Mouse (Mus musculus): ENCODE measurements around the gene Camta1. TPM values are rescaled to one million over a fixed set of nuclear protein-coding genes. Genes with fewer than 3 reads are reported as not detected.

The Camta1 gene
- polyA plus RNA-seq, 3 experiments from 2014 or later, result 39.6 to 58.9 (median 48.7) TPM

GRCm38 (mm10) chr4:151860441-151861331 is 990 bp downstream of the Camta1 start:
- no peak for ATAC-seq

- no peak for ATAC-seq
These were observed 2.4 kb downstream of the Camta1 start for GRCm38 (mm10) chr4:151859275-151859674.

GRCm38 (mm10) chr4:151853949-151854348 is 7.7 kb downstream of the Camta1 start:
- ATAC-seq, result no peak

GRCm38 (mm10) chr4:151851179-151851578 is 10.5 kb downstream of the Camta1 start:
- peak; percentile 64 for ATAC-seq

- no peak for ATAC-seq
These were observed 19.1 kb downstream of the Camta1 start for GRCm38 (mm10) chr4:151842591-151842990.

GRCm38 (mm10) chr4:151838518-151838917 is 23.2 kb downstream of the Camta1 start:
- no peak for ATAC-seq

- no peak for ATAC-seq
These were observed 25.8 kb downstream of the Camta1 start for GRCm38 (mm10) chr4:151835860-151836259.

GRCm38 (mm10) chr4:151834536-151834935 is 27.1 kb downstream of the Camta1 start:
- no peak for ATAC-seq

- ATAC-seq, result no peak
These were observed 27.7 kb downstream of the Camta1 start for GRCm38 (mm10) chr4:151833940-151834449.

GRCm38 (mm10) chr4:151827840-151828239 is 33.8 kb downstream of the Camta1 start:
- no peak for ATAC-seq

- no peak for ATAC-seq
These were observed 34.3 kb downstream of the Camta1 start for GRCm38 (mm10) chr4:151827356-151827755.

- ATAC-seq, result no peak
These were observed 37.7 kb downstream of the Camta1 start for GRCm38 (mm10) chr4:151823963-151824362.

GRCm38 (mm10) chr4:151822986-151823385 is 38.7 kb downstream of the Camta1 start:
- ATAC-seq, result no peak

- ATAC-seq, result no peak
These were observed 43.5 kb downstream of the Camta1 start for GRCm38 (mm10) chr4:151817981-151818766.

- ATAC-seq, result no peak
These were observed 48.0 kb downstream of the Camta1 start for GRCm38 (mm10) chr4:151813711-151814110.

- ATAC-seq, result no peak
These were observed 56.0 kb downstream of the Camta1 start for GRCm38 (mm10) chr4:151805685-151806084.

- ATAC-seq, result no peak
These were observed 56.6 kb downstream of the Camta1 start for GRCm38 (mm10) chr4:151805046-151805445.

GRCm38 (mm10) chr4:151804208-151804607 is 57.5 kb downstream of the Camta1 start:
- ATAC-seq, result no peak

- ATAC-seq, result no peak
These were observed 63.0 kb downstream of the Camta1 start for GRCm38 (mm10) chr4:151798630-151799029.

- no peak for ATAC-seq
These were observed 68.0 kb downstream of the Camta1 start for GRCm38 (mm10) chr4:151793694-151794093.

- ATAC-seq, result no peak
These were observed 74.5 kb downstream of the Camta1 start for GRCm38 (mm10) chr4:151786946-151787705.

GRCm38 (mm10) chr4:151780511-151780910 is 81.2 kb downstream of the Camta1 start:
- ATAC-seq, result no peak

Data from inflammation-experienced regulatory T-cells, adult 6 months (primary cell).